Mouse (Mus musculus): ENCODE measurements around the gene Pou4f2.

DNA sequence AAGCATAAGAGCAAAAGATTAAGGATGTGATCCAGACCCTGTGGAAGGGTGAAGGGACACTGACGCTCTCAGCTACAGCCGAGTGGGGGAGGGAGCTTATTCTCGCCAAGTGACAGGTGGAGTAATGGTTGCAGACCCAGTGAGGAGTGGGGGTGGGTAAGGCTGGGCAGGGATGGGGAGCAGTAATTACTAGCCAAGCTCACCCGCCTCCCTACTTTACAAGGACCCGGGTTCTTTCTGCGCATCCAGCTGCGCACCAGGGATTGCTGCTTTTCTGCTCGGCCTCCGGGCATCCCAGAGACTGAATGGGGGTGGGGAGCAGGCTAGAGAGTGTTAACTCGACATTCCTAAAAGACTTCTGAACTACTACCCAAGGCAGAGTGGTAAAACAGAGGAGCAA lies 10.0 kb downstream of the Pou4f2 start:
- TF ChIP-seq POLR2A (IDR thresholded peaks at IDR 0.05; ENCODE audit: control insufficient read depth, low read depth, low read length) (no peak), CTCF (IDR thresholded peaks at IDR 0.05; ENCODE audit: control insufficient read depth, insufficient read depth, insufficient replicate concordance, low read depth, low read length) (no peak)

All from testis, adult 2 months (tissue).